In the genomic region with DNA sequence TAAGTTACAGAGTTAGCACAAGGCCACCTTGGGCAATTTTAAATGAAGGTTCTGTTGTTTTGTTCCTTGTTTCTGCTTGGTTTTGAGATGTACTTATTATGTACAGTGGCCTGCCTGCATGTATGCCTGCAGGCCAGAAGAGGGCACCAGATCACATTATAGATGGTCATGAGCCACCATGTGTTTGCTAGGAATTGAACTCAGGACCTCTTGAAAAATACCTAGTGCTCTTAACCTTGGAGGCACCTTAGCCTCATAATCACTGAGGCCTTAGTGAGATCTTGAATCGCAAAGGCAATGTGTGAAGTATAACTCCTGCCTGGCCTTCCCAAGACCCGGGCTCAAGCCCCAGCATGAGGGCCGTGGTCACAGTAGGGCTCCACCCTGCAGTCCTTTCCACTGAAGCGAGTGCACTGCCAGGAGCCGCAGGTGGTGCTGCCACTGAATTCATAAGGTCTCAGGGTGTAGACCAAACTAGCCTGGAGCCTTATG, we compare ENCODE assay signal across 8 mouse cellular contexts. TPM values are rescaled to one million over a fixed set of nuclear protein-coding genes. Genes with fewer than 3 reads are reported as not detected.
DNase-seq lines count a peak whose midpoint lies in the region; ATAC-seq and TF ChIP-seq lines count a peak whose summit lies in the region.
"Had no signal": no experiment of that assay in that cellular context is flagged by ENCODE, and none has a peak within 500 bp of the region (broad histone marks: within the 10 kb centered on the region; RNA-seq: fewer than 3 reads in every experiment).

No protein-coding gene starts in this region.

- ATAC-seq in limb, embryonic 13.5 days (ENCODE audit: low FRiP score, low read depth) = 0 out of 2 replicates have a peak, but pooled peaks have one; percentile 29

- TF ChIP-seq POLR2A in embryonic fibroblast, embryonic 13.5 days (IDR thresholded peaks at IDR 0.05; ENCODE audit: low read depth, low read length) = no peak
- 0 out of 2 replicates have a peak, but pooled peaks have one; percentile 26 for TF ChIP-seq POLR2A in small intestine, adult 2 months (IDR thresholded peaks at IDR 0.05; ENCODE audit: low read depth, low read length)

- intact Hi-C loops in left cerebral cortex, postnatal 10 days (cut with DNase I) = no loop called here

- no peak overlapping the region for H3K4me3 ChIP-seq in limb, embryonic 13.5 days
- no peak overlapping the region for H3K4me3 ChIP-seq in limb, embryonic 10.5 days
- no peak overlapping the region for H3K4me3 ChIP-seq in embryonic fibroblast, embryonic 13.5 days (ENCODE audit: insufficient read depth, low read length)
- no peak overlapping the region for H3K4me3 ChIP-seq in small intestine, adult 2 months (ENCODE audit: low read depth, low read length)
- H3K4me3 ChIP-seq: megakaryocyte, embryonic 14.5 days had no signal

- no peak overlapping the region for H3K9ac ChIP-seq in limb, embryonic 13.5 days

- no peaks in the 10 kb centered on the region for H3K9me3 ChIP-seq in limb, embryonic 13.5 days
- H3K9me3 ChIP-seq in limb, embryonic 10.5 days (replicated peaks) = no peaks in the 10 kb centered on the region
- H3K9me3 ChIP-seq: megakaryocyte, embryonic 14.5 days had no signal

- peaks cover 25% of the 10 kb centered on the region for H3K36me3 ChIP-seq in limb, embryonic 13.5 days
- peaks cover 43% of the 10 kb centered on the region for H3K36me3 ChIP-seq in limb, embryonic 10.5 days
- H3K36me3 ChIP-seq in small intestine, adult 2 months (ENCODE audit: control insufficient read depth, insufficient read depth, low read length) = peaks cover 6% of the 10 kb centered on the region; the same call in 1 of the 2 replicates

- TF ChIP-seq CTCF in embryonic fibroblast, embryonic 13.5 days (IDR thresholded peaks at IDR 0.05; ENCODE audit: borderline replicate concordance, insufficient read depth, low read length) = 0 out of 2 replicates have a peak, but pooled peaks have one; percentile 18
- TF ChIP-seq CTCF in small intestine, adult 2 months (IDR thresholded peaks at IDR 0.05; ENCODE audit: extremely low read depth, insufficient read length, insufficient replicate concordance, low read depth, low read length) = peak; percentile 65; the same call in 1 of the 2 replicates

- 90% methylated on average over 5 of the region's 5 CpGs for WGBS in limb, embryonic 13.5 days
- WGBS in limb, embryonic 10.5 days = 90% methylated on average over 5 of the region's 5 CpGs
- 78% methylated on average over 5 of the region's 5 CpGs for WGBS in small intestine, adult 2 months

- DNase-seq in limb, embryonic 10.5 days (ENCODE audit: low spot score) = no peak
- peak; percentile 24 for DNase-seq in MEL-GATA-1-ER (ENCODE audit: extremely low read depth, low read depth)
- DNase-seq in ovary, adult 18-20 months (ENCODE audit: low spot score) = no peak
- DNase-seq in left cerebral cortex, postnatal 10 days (ENCODE audit: extremely low spot score in 1 of 2, low spot score in 2 of 2) = no peak

- peaks cover 26% of the 10 kb centered on the region for H3K4me1 ChIP-seq in limb, embryonic 13.5 days
- peaks cover 14% of the 10 kb centered on the region for H3K4me1 ChIP-seq in limb, embryonic 10.5 days
- no peaks in the 10 kb centered on the region for H3K4me1 ChIP-seq in embryonic fibroblast, embryonic 13.5 days (ENCODE audit: control insufficient read depth, insufficient read depth, low read length)
- peaks cover 9% of the 10 kb centered on the region for H3K4me1 ChIP-seq in small intestine, adult 2 months (ENCODE audit: control insufficient read depth, insufficient read depth, insufficient read length, low read length)

- no peaks in the 10 kb centered on the region for H3K27me3 ChIP-seq in limb, embryonic 13.5 days
- no peaks in the 10 kb centered on the region for H3K27me3 ChIP-seq in limb, embryonic 10.5 days (ENCODE audit: low read depth, poor library complexity, severe bottlenecking)
- H3K27me3 ChIP-seq in small intestine, adult 2 months (ENCODE audit: control insufficient read depth, insufficient read depth, low read length) = no peaks in the 10 kb centered on the region
- H3K27me3 ChIP-seq: megakaryocyte, embryonic 14.5 days had no signal

- H3K4me2 ChIP-seq in limb, embryonic 13.5 days (replicated peaks) = no peak overlapping the region

- H3K27ac ChIP-seq in limb, embryonic 13.5 days = no peak overlapping the region
- H3K27ac ChIP-seq in limb, embryonic 10.5 days = no peak overlapping the region
- H3K27ac ChIP-seq in embryonic fibroblast, embryonic 13.5 days (ENCODE audit: insufficient read depth, low read length) = no peak overlapping the region
- H3K27ac ChIP-seq in small intestine, adult 2 months (ENCODE audit: insufficient read depth, low read depth, low read length) = no peak overlapping the region

RNA-seq across cellular contexts. Expression of a gene that starts 6.6 kb away (rescaled TPM):
- polyA plus RNA-seq in limb, embryonic 13.5 days (2015; fragmentation: Nextera tagmentation; extraction: Ambion mirVana) = 92.0 and 98.6 TPM in 2 replicates
- polyA plus RNA-seq in limb, embryonic 10.5 days (2016; fragmentation: Nextera tagmentation; extraction: Ambion mirVana) = 76.0 and 78.7 TPM in 2 replicates
- 77.1 and 86.5 TPM in 2 replicates for polyA plus RNA-seq in embryonic fibroblast, embryonic 13.5 days (2011; ENCODE audit: insufficient read length, low read depth, missing spikeins)
- 9.2 and 89.4 TPM in 2 replicates for polyA plus RNA-seq in small intestine, adult 2 months (2012; rRNA removed)
- total RNA-seq in left cerebral cortex, postnatal 10 days (2021) = 100 to 1,000 TPM; 207 to 231 TPM

RNA-seq across cellular contexts. Expression of a gene that starts 42.4 kb away (rescaled TPM):
- polyA plus RNA-seq in limb, embryonic 13.5 days (2015; fragmentation: Nextera tagmentation; extraction: Ambion mirVana) = 333 and 339 TPM in 2 replicates
- 432 and 466 TPM in 2 replicates for polyA plus RNA-seq in limb, embryonic 10.5 days (2016; fragmentation: Nextera tagmentation; extraction: Ambion mirVana)
- polyA plus RNA-seq in embryonic fibroblast, embryonic 13.5 days (2011; ENCODE audit: insufficient read length, low read depth, missing spikeins) = 167 and 200 TPM in 2 replicates
- polyA plus RNA-seq in small intestine, adult 2 months (2012; rRNA removed) = 6.7 and 17.5 TPM in 2 replicates
- 100 to 1,000 TPM; 232 to 236 TPM for total RNA-seq in left cerebral cortex, postnatal 10 days (2021)

RNA-seq across cellular contexts. Expression of a gene that starts 55.6 kb away (rescaled TPM):
- 311 and 329 TPM in 2 replicates for polyA plus RNA-seq in limb, embryonic 13.5 days (2015; fragmentation: Nextera tagmentation; extraction: Ambion mirVana)
- polyA plus RNA-seq in limb, embryonic 10.5 days (2016; fragmentation: Nextera tagmentation; extraction: Ambion mirVana) = 356 and 383 TPM in 2 replicates
- 92.7 and 93.8 TPM in 2 replicates for polyA plus RNA-seq in embryonic fibroblast, embryonic 13.5 days (2011; ENCODE audit: insufficient read length, low read depth, missing spikeins)
- 24.3 and 38.2 TPM in 2 replicates for polyA plus RNA-seq in small intestine, adult 2 months (2012; rRNA removed)
- 10 to 100 TPM; 79.0 to 82.0 TPM for total RNA-seq in left cerebral cortex, postnatal 10 days (2021)
